Mouse (Mus musculus) hindbrain, embryonic 10.5 days (tissue): ENCODE data around the gene Tmem87b. TPM values are rescaled to one million over a fixed set of nuclear protein-coding genes. Genes with fewer than 3 reads are reported as not detected.

Experiments used
- DNase-seq: peaks from one replicate; pipeline ENCODE4 v3.0.0-alpha.2; 2017; ENCODE audit warnings: low spot score
- H3K27ac ChIP-seq: fragments of 300-500 bp; sonication (generic); 2 replicates; pipeline ENCODE4 v1.5.1; 2016; ENCODE audit warnings: mild to moderate bottlenecking, moderate library complexity
- H3K27me3 ChIP-seq: fragments of 300-500 bp; sonication (generic); 2 replicates; pipeline ENCODE4 v1.6.1; 2016; ENCODE audit warnings: mild to moderate bottlenecking; ENCODE audit not compliant: poor library complexity, insufficient read depth, severe bottlenecking
- H3K36me3 ChIP-seq: fragments of 300-500 bp; sonication (generic); 2 replicates; pipeline ENCODE4 v1.6.1; 2016; ENCODE audit warnings: mild to moderate bottlenecking, moderate library complexity
- H3K4me1 ChIP-seq: fragments of 300-500 bp; sonication (generic); replicated peaks from 2 replicates; pipeline ENCODE4 v1.6.1; 2016; ENCODE audit warnings: mild to moderate bottlenecking
- H3K4me3 ChIP-seq: fragments of 300-500 bp; sonication (generic); 2 replicates; pipeline ENCODE4 v1.5.1; 2016; ENCODE audit warnings: mild to moderate bottlenecking, moderate library complexity
- H3K9me3 ChIP-seq: fragments of 300-500 bp; sonication (generic); 2 replicates; pipeline ENCODE4 v1.6.1; 2016; ENCODE audit warnings: mild to moderate bottlenecking, moderate library complexity
- WGBS: fragments of 180-500 bp; shearing (Covaris S2); methylation state at CpG from one replicate; pipeline ENCODE4 v1.1.7; 2016; 5-methylcytosine and 5-hydroxymethylcytosine counted together
- polyA plus RNA-seq: library from polyadenylated mRNA; unstranded; fragments of >200 nt; fragmentation: Nextera tagmentation; extraction: Ambion mirVana; gene quantifications from 2 replicates; pipeline ENCODE4 v1.2.1, GENCODE M21; 2016

The Tmem87b gene
- polyA plus RNA-seq, 1 experiment from 2014 or later = 23.6 TPM

GRCm38 (mm10) chr2:128790875-128791614, 26.9 kb upstream of the Tmem87b start:
- DNase-seq = no peak
- 88% methylated on average over 11 of the region's 11 CpGs for WGBS
- Histone ChIP-seq H3K27me3 (no peaks in the 10 kb centered on the region), H3K36me3 (peaks cover 8% of the 10 kb centered on the region), H3K4me3 (no peak overlapping the region), H3K27ac (no peak overlapping the region), H3K9me3 (no peaks in the 10 kb centered on the region), H3K4me1 (peaks cover 17% of the 10 kb centered on the region)

GRCm38 (mm10) chr2:128793958-128794357, 24.0 kb upstream of the Tmem87b start:
- no peaks in the 10 kb centered on the region for H3K9me3 ChIP-seq
- H3K27ac ChIP-seq = no peak overlapping the region
- H3K4me3 ChIP-seq = no peak overlapping the region
- no peak for DNase-seq
- peaks cover 8% of the 10 kb centered on the region for H3K36me3 ChIP-seq
- peaks cover 8% of the 10 kb centered on the region; the same call in 1 of the 2 replicates for H3K4me1 ChIP-seq
- 70% methylated on average over 6 of the region's 6 CpGs for WGBS
- H3K27me3 ChIP-seq = no peaks in the 10 kb centered on the region

GRCm38 (mm10) chr2:128796463-128796862, 21.5 kb upstream of the Tmem87b start:
- Histone ChIP-seq H3K9me3 (no peaks in the 10 kb centered on the region), H3K27me3 (no peaks in the 10 kb centered on the region), H3K4me1 (peaks cover 8% of the 10 kb centered on the region; the same call in 1 of the 2 replicates), H3K27ac (no peak overlapping the region), H3K36me3 (peaks cover 19% of the 10 kb centered on the region), H3K4me3 (no peak overlapping the region)
- WGBS = 76% methylated on average over 6 of the region's 6 CpGs
- DNase-seq = no peak

GRCm38 (mm10) chr2:128803441-128803840, 14.5 kb upstream of the Tmem87b start:
- no peak overlapping the region for H3K27ac ChIP-seq
- H3K4me1 ChIP-seq = no peaks in the 10 kb centered on the region
- no peak for DNase-seq
- H3K9me3 ChIP-seq = no peaks in the 10 kb centered on the region
- H3K36me3 ChIP-seq = peaks cover 18% of the 10 kb centered on the region
- H3K27me3 ChIP-seq = no peaks in the 10 kb centered on the region
- H3K4me3 ChIP-seq = no peak overlapping the region
- WGBS = 89% methylated on average over 4 of the region's 4 CpGs

- H3K27ac ChIP-seq = no peak overlapping the region
- WGBS = 75% methylated on average over 4 of the region's 4 CpGs
- no peaks in the 10 kb centered on the region for H3K4me1 ChIP-seq
- H3K4me3 ChIP-seq = no peak overlapping the region
- no peaks in the 10 kb centered on the region for H3K9me3 ChIP-seq
- peaks cover 12% of the 10 kb centered on the region for H3K36me3 ChIP-seq
- DNase-seq = no peak
- no peaks in the 10 kb centered on the region for H3K27me3 ChIP-seq
These were observed 12.6 kb upstream of the Tmem87b start for GRCm38 (mm10) chr2:128805341-128805740.

- no peaks in the 10 kb centered on the region for H3K9me3 ChIP-seq
- DNase-seq = no peak
- 81% methylated on average over 8 of the region's 8 CpGs for WGBS
- no peak overlapping the region for H3K27ac ChIP-seq
- peaks cover 6% of the 10 kb centered on the region for H3K36me3 ChIP-seq
- no peak overlapping the region for H3K4me3 ChIP-seq
- no peaks in the 10 kb centered on the region for H3K27me3 ChIP-seq
- H3K4me1 ChIP-seq = no peaks in the 10 kb centered on the region
These were observed 11.4 kb upstream of the Tmem87b start for GRCm38 (mm10) chr2:128806561-128806960.

GRCm38 (mm10) chr2:128812761-128813160, 5.2 kb upstream of the Tmem87b start:
- 29% methylated on average over 2 of the region's 2 CpGs for WGBS
- H3K36me3 ChIP-seq = no peaks in the 10 kb centered on the region

GRCm38 (mm10) chr2:128816311-128816710, 1.6 kb upstream of the Tmem87b start:
- Histone ChIP-seq H3K9me3 (no peaks in the 10 kb centered on the region), H3K4me1 (peaks cover 21% of the 10 kb centered on the region), H3K27ac (no peak overlapping the region), H3K4me3 (no peak overlapping the region), H3K36me3 (no peaks in the 10 kb centered on the region), H3K27me3 (no peaks in the 10 kb centered on the region)
- no peak for DNase-seq
- WGBS = 76% methylated on average over 1 of the region's 1 CpGs

More at GRCm38 (mm10) chr2:128812761-128813160, 5.2 kb upstream of the Tmem87b start:
- no peak for DNase-seq
- H3K27ac ChIP-seq = no peak overlapping the region
- H3K4me3 ChIP-seq = no peak overlapping the region
- no peaks in the 10 kb centered on the region for H3K9me3 ChIP-seq
- no peaks in the 10 kb centered on the region for H3K27me3 ChIP-seq
- peaks cover 6% of the 10 kb centered on the region; the same call in 1 of the 2 replicates for H3K4me1 ChIP-seq

- 54% methylated on average over 6 of the region's 6 CpGs for WGBS
- no peaks in the 10 kb centered on the region for H3K9me3 ChIP-seq
These were observed 1.0 kb upstream of the Tmem87b start for GRCm38 (mm10) chr2:128816916-128817315.

GRCm38 (mm10) chr2:128817387-128817785, 532 bp upstream of the Tmem87b start:
- no peak for DNase-seq
- peak overlapping the region; percentile 84 for H3K4me3 ChIP-seq
- H3K9me3 ChIP-seq = no peaks in the 10 kb centered on the region
- peaks cover 27% of the 10 kb centered on the region for H3K4me1 ChIP-seq
- H3K36me3 ChIP-seq = no peaks in the 10 kb centered on the region
- no peaks in the 10 kb centered on the region for H3K27me3 ChIP-seq
- 2% methylated on average over 7 of the region's 7 CpGs for WGBS
- H3K27ac ChIP-seq = peak overlapping the region; percentile 96

More at GRCm38 (mm10) chr2:128816916-128817315, 1.0 kb upstream of the Tmem87b start:
- Histone ChIP-seq H3K27me3 (no peaks in the 10 kb centered on the region), H3K4me3 (peak overlapping the region; percentile 84), H3K4me1 (peaks cover 27% of the 10 kb centered on the region), H3K36me3 (no peaks in the 10 kb centered on the region), H3K27ac (no peak overlapping the region)
- DNase-seq = no peak

- H3K27ac ChIP-seq = peak overlapping the region; percentile 96
- H3K4me3 ChIP-seq = peak overlapping the region; percentile 84
- WGBS = 24% methylated on average over 14 of the region's 14 CpGs
- no peaks in the 10 kb centered on the region for H3K27me3 ChIP-seq
- no peak for DNase-seq
- peaks cover 27% of the 10 kb centered on the region for H3K4me1 ChIP-seq
- H3K9me3 ChIP-seq = no peaks in the 10 kb centered on the region
- H3K36me3 ChIP-seq = peaks cover 8% of the 10 kb centered on the region; the same call in 1 of the 2 replicates
These were observed 1.2 kb downstream of the Tmem87b start for GRCm38 (mm10) chr2:128818956-128819643.

GRCm38 (mm10) chr2:128820631-128821030, 2.7 kb downstream of the Tmem87b start:
- no peak overlapping the region for H3K27ac ChIP-seq
- H3K4me1 ChIP-seq = peaks cover 23% of the 10 kb centered on the region
- peaks cover 19% of the 10 kb centered on the region for H3K36me3 ChIP-seq
- H3K27me3 ChIP-seq = no peaks in the 10 kb centered on the region
- WGBS = 93% methylated on average over 2 of the region's 2 CpGs
- no peaks in the 10 kb centered on the region for H3K9me3 ChIP-seq
- no peak overlapping the region for H3K4me3 ChIP-seq
- DNase-seq = no peak

GRCm38 (mm10) chr2:128823893-128824292, 6.0 kb downstream of the Tmem87b start:
- Histone ChIP-seq H3K27ac (no peak overlapping the region), H3K27me3 (no peaks in the 10 kb centered on the region), H3K9me3 (no peaks in the 10 kb centered on the region), H3K4me1 (peaks cover 18% of the 10 kb centered on the region), H3K4me3 (no peak overlapping the region), H3K36me3 (peaks cover 51% of the 10 kb centered on the region)
- DNase-seq = no peak
- 94% methylated on average over 5 of the region's 5 CpGs for WGBS
